Mouse (Mus musculus) retina, postnatal 1 day (tissue): ENCODE measurements at regions not wholly inside any gene's neighbourhood (a gene's known extent, or its start where the extent isn't known, plus 50 kb on each side); places are given as distances from the start of the nearest gene placed in this dataset.
"Not testable (repeated sequence)": the region's sequence is repeated elsewhere in the genome, so short reads cannot be mapped to it uniquely, and the experiment has no call there.

ENCODE experiments used
- DNase-seq: peaks from one replicate; pipeline ENCODE4 v3.0.0-alpha.2; 2012

DNA sequence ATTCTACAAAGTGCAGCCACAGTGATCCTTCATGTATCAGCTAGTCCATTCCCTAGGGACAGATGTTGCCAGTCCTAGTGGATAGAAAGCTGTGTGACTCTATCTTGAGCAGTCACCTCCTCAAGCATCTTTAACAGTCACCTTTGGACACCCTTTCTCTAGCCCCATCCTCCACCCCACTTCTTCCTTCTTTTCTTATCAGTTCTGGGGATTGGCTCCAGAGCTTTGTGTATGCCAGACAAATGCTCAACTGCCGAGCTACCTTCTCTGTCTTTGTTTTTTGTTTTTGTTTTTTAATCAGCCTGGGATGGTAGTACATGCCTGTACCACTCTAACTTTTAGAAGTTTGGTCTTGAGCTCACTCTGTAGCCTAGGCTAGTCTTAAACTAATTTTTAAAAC is 96.7 kb downstream of the Cd24a start:
- DNase-seq = no peak

DNA sequence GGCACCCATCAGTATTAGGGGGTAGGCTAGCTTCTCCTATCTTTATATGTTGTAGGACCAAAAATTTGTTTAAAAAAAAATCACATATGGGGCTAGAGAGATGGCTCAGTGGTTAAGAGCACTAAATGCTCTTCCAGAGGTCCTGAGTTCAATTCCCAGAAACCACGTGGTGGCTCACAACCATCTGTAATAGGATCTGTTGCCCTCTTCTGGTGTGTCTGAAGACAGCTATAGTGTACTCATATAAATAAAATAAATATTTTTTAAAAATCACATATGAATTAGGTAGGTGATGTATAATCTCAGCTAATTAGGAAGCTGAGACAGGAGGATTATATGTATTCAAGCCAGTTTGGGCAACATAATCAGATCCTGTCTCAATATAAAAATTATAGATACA is 97.4 kb downstream of the Cd24a start:
- not testable (repeated sequence) for DNase-seq

GRCm38 (mm10) chr10:43676289-43676688 is 98.2 kb downstream of the Cd24a start:
- no peak for DNase-seq

DNA sequence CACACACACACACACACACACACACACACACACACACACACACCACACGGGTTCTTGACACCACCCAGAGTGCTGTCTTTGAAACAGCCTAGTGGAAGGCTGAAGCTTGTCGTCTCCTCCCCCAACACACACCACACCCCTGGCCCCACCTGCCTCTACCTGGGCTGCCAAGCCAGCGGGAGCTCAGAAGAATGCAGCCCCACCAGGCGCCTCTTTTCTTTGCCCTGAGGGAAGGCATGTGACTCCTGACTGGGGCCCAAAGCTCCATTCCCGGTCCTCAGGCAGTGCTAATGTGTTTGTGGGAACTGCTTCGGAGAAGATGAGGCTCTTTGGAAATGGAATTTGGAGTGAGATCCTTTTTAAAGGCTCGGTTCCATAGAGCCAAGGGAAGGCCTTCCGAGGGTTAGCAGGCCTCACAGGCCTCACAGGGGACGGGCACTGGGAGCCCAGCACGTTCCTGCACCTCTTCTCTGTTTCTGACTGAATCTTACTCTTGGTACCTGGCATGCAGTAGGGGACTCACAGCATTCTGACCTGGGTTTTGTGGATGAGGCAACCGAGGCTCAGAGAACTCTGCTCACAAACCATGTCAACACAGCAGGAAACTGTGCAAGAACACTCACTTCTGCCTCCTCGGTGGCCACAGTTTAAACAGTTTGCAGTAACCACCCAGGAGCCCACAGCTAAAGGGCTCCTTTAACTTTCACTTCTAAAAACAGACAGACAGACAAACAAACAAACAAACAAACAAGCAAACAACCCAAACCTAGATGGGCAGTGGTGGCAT is 106.4 kb downstream of the Cd24a start:
- no peak for DNase-seq

GRCm38 (mm10) chr10:43689161-43689913 is 111.3 kb downstream of the Cd24a start:
- no peak for DNase-seq

DNA sequence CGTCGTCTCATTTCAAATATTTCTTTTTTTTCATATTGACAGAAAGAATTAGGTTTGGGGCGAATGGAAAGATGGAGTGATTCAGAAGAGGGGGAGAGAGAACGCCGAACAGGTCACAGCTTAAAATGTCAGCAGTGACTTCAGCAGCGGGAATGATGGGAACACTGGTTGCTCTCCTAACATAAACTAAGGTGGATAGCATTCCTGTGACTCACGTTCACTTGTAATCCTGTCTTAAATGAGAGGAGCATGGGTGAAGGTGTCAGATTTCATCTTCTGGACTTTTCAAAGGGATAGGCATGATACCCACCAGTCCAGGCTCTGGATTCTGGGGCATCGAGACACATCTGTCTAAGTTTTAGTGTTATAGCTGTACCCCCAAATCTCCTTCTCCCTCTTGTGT is 111.8 kb downstream of the Cd24a start:
- DNase-seq = no peak

GRCm38 (mm10) chr10:43693974-43694373 is 115.9 kb downstream of the Cd24a start:
- no peak for DNase-seq

- no peak for DNase-seq
Observed at GRCm38 (mm10) chr10:43694508-43694907, 116.4 kb downstream of the Cd24a start.

DNA sequence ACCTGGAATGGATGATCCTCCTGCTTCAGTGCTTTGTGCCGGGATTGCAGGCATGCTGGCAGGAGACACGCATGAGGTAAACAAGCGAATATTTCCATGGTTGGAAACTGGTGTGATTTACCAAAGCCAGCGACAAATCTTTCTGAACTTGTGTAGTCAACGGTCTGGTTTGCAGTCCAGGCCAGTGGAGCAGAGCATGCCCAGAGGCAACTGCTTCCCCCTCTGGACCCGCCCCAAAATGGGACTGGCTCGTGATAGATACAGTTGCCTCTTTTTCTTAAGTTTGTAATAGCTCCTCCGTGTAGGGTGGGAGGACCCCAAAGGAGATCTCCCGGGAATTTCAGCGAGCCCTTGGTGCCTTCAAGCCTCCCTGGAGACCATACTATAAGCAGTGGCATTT is 117.4 kb downstream of the Cd24a start:
- no peak for DNase-seq

- DNase-seq = no peak
Observed at GRCm38 (mm10) chr10:43697917-43698316, 119.8 kb downstream of the Cd24a start.

DNA sequence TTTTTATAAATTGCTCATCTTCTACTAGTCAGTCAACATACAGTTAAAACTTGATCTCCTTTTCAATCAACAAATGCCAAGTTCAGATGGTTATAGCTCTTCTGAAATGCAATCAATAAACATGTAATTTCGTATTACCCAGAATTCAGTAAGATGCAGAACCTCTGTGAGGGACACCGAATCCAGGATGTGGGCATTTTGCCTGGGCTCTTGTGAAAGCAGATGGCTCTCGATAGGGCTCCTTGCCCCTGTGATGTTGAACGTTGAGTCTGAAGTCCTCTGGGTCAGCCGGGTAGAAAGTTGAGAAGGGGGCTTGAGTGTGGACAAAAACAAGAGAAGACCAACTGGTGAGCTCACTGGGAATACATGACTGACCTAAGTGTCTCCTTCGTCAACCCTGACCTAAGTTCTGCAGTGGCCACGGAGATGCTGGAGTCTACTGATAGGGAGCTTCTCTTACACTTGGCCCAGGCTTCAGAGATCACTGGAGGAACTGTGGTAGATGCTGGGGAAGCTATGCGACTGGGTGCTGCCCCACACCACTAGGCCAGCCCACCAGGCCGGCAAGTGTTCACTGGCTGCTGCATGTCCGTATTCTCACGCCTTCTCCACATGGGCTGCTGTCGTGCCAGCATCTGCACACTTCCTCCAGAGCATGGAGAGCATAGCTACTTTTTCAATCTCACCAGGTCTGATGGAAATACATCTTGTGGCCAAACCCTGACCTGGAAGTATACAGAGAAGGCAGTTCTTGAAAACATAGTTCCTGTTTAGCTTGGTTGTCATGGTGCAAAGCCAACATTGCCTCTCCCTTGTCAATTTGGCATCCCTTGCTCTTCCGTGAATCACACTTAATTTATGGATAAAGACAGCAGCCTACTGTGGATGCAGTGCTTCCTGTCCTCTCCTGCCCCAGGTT is 122.5 kb downstream of the Cd24a start:
- DNase-seq = no peak

- no peak for DNase-seq
Observed at GRCm38 (mm10) chr10:43702895-43703294, 124.8 kb downstream of the Cd24a start.

DNA sequence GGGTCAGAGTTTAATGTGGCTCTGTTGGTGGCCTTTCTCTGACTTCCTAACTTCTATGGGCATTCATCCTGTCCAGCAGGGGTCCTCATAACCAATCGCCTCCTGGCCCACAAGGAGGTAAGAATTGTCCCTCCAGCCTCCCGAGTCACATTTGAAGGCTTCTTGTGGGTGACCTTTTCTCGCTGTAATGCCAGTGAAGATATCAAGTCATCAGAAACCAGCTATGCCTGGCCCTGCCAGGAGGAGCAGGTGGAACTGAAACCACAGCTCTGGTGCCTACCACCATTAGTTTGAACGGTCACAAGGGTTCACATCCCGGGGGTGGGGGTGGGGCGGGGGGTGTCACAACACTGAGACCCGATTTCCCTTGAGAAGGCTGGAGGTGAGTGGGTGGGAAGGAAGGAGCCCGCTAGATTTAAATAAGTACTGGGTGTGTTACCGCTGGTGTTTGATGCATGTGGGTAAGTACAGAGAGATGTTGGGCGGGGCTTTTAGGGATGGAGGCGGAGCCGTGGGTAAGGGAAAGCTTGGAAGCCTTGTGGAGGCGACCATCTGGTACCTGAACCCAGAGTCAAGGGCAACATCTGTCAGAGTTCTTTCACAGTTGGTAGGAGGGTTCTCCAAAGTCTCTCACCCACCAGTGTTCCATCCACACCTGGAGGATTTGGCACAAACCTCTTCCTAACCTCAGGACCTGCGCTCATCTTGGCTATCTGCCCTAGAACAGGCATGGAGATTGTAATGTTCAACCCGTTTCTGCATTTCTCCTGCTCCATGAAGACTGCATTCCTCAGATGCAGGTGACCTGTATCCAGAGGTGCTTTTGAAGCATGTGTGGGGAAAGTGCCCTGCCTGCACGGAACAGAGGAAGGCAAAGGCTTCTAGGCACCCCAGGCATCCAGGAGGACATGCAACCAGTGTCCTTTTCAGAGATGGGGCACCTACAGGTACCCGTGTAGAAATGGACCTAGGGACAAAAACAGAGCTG is 128.2 kb downstream of the Cd24a start:
- no peak for DNase-seq

- DNase-seq = no peak
Observed at GRCm38 (mm10) chr10:43707011-43707410, 128.9 kb downstream of the Cd24a start.

DNA sequence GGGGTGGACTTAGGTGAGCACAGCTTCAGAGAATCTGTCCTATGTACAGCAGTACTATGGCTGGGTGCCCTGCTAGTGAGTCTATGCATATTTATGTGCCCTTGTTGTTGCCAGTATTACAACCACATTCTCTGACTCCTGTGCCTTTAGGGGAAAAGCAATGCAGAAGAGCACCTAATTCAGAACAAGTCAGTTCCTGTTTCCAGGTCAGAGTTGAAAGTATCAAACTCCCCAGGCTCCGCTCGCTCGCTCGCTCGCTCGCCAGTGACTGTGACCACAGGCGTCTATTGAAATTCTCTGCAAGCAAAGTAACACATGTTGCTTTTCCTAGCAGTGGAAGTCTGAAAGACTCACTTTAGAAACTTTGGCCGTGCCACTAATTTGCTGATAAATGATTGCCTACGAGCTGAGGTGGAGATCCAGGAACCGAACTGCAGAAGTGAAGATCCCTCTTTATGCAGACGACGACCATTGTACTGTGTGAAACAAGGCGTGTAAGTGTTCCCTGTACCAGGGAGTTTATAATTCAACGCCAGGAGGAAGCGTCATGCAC is 129.8 kb downstream of the Cd24a start:
- no peak for DNase-seq

DNA sequence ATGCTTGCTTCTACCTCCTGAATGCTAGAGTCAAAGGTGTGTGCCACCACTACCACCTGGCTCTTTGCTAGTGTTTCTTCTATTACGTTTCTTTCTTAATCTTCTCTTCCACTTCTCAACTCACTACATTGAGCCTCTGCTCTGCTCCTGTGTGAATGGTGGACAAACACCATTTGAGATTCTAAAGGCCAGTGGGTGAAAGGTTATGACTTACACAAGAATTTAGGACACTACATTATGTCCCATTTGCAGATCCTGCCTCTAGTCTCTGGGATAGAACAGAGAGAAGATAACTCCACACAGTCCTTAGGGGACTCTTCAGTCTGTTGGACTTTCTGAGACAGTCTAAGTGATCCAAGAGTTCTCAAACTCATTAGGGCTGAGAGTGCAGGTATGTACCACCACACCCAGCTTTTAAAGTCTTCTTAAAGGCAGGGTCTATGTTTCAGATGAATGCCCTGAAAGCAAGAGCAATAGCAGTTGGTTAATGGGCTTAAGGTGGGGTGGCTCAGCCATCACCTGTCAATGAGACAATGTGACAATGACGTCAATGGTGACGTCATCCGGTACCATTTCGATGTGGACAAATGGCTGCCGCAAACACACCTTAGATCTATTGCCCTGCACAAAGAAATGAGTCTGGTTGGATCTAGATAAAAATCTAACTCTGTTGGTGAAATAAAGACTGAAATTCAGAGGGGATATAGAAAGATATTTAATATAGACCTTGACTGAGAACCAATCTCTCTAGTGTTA is 131.4 kb downstream of the Cd24a start:
- no peak for DNase-seq

- no peak for DNase-seq
Observed at GRCm38 (mm10) chr10:43710186-43710885, 132.3 kb downstream of the Cd24a start.

- DNase-seq = no peak
Observed at GRCm38 (mm10) chr10:43710886-43711256, 132.8 kb downstream of the Cd24a start.

DNA sequence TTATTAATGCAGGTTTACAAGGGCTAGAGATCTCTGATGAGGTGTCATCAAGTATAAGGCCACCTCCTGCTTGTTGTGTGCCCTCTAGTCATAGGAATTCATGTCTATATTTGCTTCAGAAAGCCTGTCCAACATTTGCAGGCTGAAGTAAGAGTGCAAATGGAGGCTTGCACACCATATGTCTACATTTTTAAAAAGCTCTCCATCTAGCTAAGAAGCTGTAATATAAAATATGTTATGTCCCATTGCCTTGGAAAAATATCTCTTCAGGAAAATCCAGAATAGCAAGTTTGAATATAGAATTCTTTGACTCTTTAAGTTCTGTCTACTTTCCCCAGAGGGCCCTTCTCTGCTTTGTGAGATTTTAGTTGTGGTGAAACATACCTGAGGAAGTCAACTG is 134.6 kb downstream of the Cd24a start:
- no peak for DNase-seq

GRCm38 (mm10) chr10:43718768-43719167 is 140.7 kb downstream of the Cd24a start:
- DNase-seq = peak; percentile 36
